Mouse (Mus musculus) urinary bladder, adult 2 months (tissue): ENCODE results near the gene Vsir. TPM values are rescaled to one million over a fixed set of nuclear protein-coding genes. Genes with fewer than 3 reads are reported as not detected.
A peak's percentile ranks its signal among the peaks of the same experiment; 100 is the strongest.

Experiments
- DNase-seq: peaks from one replicate; pipeline ENCODE4 v3.0.0; 2022; ENCODE audit warnings: low spot score
- polyA plus RNA-seq: library from polyadenylated mRNA; depleted of rRNA; stranded (reverse); fragments of >200 nt; gene quantifications from 2 replicates; pipeline ENCODE4 v1.2.3, GENCODE M21; 2012; rRNA removed

Vsir gene
- 32.9 and 42.9 TPM in 2 replicates for polyA plus RNA-seq

DNA sequence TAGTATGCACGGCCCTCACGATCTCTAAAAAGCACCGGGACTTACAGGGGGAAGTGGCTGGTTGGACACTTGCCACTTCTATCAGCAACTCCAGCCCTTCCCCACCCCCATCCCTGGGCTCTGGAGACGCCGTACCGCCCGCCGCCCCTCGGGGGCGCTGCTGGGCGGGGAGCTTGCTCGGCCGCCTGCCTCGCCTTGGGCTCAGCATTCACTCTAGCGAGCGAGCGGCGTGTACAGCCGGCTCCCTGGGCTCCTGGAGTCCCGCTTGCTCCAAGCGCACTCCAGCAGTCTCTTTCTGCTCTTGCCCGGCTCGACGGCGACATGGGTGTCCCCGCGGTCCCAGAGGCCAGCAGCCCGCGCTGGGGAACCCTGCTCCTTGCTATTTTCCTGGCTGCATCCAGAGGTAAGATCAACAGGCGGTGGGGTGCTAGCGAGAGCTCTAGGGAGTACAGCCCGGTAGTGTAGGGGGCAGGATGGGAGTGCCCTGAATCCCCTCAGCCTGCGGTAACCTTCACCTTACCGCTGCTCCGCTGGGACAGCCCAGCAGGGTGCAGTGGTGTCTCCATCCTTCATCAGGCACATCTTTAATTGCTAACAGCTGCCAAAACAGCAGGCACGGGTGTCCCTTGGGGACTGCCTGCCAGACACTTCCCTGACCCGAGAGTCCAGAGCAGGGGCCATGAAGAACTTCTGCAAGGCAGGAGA is at the start of gene Vsir:
Gene Vsir (plus strand): TSS at position 151 of the 705 bp plus-strand sequence.
- peak; percentile 83 for DNase-seq

DNA sequence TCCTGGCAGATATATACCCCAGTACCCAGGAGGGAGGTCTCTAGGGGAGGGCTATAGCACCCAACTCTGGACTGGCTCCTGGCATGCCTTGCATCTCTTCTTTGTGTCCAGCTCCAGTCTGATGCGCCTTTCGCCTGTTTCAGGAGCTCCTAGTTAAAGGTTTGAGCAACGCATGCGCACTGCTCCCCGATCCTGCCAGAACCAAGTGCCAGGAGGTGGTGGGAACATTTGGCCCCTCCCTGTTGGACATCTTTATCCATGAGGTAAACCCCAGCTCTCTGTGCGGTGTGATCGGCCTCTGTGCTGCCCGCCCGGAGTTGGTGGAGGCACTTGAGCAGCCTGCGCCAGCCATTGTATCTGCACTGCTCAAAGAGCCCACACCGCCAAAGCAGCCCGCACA is 47.0 kb upstream of the Vsir start:
- DNase-seq, result no peak

DNA sequence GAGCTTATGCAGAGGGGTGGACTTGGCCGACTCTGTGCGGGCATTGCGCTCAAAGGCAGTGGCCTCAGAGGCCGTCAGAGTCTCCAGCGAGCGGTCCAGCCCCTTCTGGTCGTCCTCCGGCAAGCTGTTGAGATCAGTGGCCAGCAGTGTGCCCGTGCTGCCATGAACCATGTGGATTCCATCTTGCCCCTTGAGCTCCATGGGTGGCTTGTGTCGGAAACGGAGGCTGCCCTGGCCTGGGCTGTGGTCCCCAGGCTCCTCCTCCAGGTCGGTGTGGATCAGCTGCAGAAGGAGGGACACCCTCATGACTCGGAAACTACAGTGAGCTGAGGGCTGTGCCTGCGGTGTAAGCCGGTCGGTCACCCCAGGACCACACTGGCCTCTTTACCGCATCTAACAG is 43.2 kb upstream of the Vsir start:
- no peak for DNase-seq

DNA sequence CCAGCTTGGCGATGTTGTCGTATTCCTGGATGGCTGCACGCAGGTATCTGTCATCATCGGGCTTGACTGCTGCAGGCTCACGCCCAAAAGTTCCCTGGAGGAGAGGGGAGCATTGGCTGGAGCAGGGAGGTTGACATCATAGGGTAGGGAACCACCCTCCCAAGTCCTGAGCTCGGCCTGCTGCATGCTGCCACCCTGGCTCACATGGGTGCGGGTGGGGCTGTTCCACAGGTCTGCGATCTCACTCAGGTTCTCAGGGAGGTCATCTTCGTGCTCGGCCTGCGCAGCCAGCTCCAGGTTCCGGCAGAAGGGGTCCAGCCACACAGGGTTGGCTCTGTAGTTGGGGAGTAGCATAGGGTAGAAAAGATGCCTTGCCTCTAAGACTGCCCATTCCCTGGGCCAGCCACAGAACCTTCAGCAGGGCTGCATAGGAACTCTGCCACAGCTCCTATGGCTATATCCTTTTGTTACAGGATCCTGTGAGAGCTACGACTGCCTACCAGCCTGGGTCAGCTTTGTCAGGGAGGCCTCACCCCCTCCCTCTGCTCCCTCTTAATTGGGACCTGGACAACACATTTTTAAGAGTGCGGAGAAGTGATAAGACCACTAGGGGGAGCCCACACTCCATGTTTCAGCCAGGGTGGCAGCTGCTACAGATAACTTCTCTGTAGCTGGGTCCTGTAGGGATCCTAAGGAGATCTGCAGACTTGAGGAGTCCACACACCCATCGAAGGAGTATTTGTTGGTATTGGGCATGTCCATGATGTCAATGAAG is 41.6 kb upstream of the Vsir start:
- DNase-seq, result no peak

DNA sequence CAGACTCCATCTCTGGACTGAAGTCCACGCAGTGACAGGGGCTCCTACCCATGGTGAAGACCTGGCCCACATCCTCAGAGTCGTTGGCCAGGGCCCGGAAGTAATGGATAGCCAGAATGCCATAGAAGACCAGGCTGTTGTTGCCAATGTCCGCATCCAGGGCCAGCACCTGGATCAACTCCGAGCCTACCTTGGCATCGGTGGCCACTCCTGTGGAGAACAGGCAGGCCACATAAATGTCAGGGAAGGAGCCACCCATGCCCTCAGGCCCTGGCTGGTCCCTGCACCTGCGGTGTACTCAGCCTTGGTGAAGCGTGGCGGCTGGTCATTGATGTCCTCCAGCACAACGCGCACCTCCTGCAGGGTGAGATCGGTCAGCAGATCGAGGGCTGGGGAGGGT is 36.0 kb upstream of the Vsir start:
- no peak for DNase-seq

DNA sequence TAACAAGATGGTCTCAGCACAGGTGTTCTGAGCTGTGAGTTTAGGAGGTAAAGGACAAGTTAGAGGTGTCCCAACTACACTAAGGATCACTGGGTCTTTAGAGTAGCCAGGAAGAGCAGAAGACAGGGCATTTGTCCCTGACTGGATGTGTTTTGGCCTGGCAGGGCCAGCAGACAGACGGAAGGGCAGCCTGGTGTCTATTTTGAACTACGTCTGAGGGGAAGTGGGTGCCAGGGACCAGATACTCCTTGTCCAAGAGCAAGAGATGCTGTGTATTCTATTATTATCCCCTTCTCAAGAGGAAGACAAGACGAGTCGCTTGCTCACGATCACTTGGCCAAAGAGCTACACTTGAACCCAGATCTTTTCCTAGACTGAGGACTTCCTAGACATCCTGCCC is 33.0 kb upstream of the Vsir start:
- DNase-seq, result no peak

DNA sequence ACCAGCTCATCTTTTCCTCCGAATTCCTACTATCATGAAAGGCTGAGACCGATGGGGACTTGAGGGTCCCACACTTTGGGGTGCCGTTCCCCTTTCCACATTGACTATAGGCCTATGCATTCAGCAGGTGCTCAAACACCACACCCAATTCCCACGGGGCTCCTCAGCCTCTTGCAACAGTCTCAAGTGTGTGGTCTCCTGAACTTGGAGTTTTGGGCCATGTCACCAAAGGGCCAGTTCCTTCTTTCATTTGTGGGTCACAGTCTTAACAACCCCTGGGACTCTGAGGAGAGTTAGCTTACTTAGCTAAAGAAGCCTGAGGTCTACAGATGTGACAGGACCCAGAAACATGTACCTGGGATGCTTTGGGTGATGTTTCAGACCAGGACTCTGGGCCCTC is 30.5 kb upstream of the Vsir start:
- DNase-seq, result no peak

DNA sequence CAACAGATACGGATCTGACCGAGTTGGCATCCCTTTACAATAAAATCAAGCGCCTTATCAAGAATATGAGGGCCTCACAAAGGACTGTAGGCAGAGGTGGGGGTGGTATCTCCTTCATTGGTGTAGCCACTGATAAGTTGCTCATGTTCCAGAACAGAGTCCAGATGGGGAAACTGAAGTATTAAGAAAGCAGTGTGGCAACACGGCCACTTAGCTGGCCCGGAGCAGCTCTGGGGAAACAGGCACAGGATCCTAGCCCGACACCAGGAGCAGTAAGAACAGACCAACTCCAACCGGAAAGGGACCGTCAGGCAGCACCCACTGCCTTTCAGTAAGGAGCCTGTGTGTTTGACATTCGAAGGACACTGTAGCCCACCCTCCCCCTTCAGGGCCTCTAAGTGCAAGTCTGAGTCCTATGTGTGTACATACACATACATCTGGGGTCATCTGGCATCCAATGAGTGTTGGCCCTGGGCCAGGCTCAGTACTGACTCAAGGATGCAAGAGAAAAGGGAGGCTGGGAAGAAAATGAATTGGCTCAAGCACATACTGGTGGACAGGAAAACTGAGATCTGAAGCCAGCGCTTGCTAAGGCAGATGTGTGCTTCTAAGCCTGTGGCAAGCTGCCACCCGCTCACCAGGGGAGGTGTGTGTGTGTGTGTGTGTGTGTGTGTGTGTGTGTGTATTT is 17.5 kb upstream of the Vsir start:
- no peak for DNase-seq

DNA sequence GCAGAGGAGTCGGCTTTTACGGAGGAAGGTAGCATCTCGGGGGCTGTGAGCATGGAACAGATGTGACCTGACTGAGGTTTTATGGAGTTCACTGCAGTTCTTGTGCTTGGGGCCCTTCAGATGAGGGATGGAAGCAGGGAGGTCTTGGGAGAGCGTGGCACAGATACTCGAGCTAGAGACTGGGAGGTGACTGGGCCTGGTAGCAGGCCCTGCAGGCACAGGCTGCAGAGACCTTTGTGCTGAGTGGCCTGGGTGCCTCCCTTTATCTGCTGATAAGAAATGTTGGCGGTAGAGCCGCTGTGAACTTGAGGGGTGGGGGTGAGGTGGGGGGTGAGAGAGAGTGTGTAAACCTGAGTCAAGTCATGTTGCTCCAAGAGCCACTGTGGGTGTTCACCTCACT is 12.1 kb upstream of the Vsir start:
- DNase-seq, result no peak

DNA sequence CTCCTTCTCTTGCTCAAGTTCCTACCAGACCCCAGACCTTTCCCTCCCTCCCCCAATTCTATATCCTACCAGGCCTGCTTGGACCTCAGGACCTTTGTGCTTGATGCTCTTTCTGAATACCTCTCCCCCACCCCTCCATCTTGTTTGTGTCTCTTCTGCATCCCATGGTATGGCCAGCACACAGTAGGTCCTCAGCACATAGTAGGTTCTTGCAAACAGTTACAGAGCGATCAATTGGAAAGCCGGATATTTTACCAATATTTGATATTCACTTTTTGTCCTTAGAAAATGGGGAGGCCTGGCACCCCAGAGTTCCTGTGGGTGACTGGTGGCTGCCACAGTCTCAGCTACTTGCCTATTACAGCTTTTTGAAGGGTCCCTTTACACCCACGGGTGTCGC is 11.6 kb upstream of the Vsir start:
- DNase-seq, result no peak

DNA sequence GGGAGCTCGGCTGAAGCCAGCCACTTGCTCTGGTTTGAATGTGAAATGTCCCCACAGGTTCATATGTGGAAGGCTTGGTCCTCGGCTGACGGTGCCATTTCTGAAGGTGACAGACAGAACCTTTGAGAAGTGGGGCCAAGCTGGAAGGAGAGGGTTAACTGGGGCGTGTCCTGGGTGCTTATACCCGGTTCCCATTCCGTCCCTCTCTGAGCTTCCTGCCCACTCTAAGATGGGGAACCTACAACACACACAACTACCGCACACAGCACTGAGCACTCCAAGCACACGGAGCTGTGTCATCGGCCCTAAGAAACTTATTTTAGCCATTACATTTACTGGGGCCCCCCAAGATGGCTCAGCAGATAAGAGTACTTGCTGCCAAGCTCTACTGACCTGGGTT is 5.1 kb upstream of the Vsir start:
- no peak for DNase-seq

DNA sequence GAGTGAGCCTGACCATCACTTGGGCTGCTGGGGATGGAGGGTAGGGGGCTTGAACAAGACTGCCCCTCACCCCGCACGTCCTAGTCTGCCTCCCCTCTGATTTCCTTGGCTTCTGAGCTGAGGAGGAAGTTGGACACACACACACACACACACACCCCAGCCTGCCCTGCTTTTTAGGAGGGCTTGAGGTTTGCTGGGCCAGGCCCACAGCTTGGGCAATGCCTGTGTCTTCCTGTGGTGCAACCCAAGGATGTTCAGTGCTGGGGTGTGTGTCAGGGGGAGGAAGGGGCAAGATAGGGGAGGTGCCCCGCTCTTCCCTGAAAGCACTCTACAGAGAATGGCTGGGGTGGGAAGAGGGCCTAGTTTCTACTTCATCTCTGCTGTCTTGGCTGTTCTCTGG is 2.5 kb upstream of the Vsir start:
- no peak for DNase-seq

DNA sequence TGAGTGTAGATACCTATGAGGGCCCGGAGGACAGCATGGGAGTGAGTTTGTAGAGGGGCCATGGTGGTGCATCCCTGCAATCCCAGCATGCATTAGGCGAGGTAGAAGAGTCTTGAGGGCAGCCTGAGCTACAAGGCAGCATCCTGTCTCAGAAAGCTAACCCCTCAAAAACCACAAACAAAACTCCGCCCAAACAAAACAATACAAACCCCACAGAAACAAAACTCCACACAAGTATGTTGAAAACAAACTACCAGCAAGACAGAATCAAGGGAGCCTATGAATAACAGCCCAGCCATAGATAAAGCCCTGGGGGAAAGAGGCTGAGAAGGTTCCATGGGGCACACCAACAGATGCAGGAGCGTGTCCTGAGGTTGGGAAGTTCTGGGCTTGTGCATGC is 595 bp upstream of the Vsir start:
- DNase-seq, result no peak

DNA sequence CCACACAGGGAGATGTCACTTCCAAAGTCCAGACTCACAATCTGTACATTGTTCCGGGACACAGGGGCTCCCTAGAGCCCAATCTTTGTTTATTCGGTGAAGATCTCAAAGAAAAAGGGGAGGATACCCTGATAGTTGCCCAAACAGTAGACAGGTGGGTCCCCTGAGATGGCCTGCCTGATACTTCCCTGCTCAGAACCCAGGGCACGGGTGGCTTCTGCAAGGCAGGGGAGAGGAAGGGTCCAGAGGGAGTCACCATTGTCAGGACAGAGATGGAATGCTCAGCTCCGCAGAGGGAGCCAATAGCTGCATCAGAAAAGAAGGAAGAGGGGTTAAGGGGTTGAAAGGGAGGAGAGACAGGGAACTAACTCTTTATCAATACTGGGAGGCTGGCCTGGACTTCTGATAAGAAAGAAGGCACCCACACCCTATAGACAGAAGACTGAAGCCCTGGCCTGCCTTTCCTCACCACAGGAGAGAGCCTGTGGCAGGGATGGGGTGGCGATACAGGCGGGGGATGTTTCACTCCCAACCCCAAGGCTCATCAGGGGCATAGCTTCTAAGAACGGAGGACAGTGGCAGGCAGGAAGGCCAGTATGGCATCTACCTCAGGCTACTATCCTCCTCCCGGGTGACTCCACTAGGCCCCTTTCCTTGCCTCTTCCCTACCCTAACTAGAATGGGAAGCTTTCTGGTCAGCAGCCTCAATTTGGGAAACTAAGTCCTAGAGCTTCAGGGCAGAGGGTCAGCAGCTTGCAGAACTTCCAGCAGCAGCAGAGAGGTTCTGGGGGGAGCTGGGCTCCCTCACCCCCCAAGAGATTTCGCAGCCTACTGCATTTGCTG is 1.3 kb downstream of the Vsir start:
- no peak for DNase-seq

DNA sequence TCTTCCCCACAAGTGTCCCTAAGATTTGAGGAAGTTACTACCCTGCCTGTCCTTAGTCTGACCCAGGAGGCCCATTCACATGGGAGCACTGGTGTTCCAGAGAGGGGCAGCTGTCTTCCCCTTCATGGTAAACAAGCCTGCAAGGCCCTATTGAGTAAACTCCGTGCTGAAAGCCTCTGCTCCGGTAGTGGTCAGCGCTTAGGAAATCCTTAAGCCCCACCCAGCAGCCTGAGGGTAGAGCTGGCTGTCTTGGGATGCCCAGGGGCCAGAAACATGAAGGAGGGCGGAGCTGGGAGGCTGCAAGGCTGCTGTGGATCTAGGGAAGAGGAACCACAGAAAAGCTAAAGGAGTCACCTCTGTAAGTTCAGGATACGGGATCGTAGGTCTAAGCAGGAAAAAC is 2.4 kb downstream of the Vsir start:
- no peak for DNase-seq

DNA sequence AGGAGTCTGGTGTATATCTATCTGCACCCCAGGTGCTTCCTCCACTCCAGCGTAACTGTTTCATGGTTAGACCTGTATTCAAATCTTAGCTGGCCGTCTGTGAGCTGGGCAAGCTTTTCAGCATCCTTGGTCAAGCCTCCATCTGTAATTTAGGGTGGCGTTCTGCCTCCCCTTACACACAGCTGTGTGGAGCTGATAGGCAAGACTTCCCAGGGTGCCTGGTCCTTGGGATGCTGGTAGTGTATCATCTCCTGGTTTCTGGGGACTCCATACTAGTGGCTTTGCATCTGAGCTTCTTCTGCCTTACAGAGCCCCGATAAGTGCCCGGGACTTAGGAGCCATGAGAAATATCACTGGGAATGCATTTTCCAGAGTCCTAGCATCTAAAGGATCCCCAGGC is 3.0 kb downstream of the Vsir start:
- DNase-seq, result no peak

DNA sequence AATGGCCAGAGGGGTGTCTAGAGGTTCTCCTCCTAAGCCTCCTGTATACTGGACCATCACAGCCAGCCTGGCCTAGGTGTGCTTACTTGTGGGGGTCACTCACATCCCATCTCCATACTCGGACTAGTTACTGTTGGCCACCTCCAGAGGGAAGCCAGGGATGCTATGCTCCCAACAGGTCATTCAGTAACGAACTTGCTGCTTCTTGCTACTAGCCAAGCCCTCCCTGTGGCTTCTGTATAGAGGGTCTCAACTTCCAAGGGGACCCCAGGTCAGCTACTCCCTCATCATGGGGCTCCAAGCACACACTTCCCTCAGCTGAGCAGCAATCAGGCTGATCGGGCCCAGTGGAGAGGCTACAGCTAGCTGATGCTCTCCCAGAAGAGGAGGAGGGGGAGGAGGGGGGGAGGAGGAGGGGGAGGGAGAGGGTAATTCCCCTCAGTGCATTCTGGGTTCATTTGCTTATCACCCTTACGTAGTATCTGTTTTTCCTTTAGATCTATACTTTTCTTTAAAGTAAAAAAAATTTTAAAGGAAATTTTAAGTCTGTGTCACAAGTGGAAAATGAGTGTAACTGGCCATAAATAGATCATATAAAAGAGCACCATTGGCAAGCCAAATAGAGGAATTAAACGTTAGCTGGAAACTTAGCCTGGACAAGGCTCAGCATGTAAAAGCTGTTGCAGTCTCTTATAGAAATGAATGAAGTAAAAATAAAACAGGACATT is 3.6 kb downstream of the Vsir start:
- DNase-seq, result no peak

DNA sequence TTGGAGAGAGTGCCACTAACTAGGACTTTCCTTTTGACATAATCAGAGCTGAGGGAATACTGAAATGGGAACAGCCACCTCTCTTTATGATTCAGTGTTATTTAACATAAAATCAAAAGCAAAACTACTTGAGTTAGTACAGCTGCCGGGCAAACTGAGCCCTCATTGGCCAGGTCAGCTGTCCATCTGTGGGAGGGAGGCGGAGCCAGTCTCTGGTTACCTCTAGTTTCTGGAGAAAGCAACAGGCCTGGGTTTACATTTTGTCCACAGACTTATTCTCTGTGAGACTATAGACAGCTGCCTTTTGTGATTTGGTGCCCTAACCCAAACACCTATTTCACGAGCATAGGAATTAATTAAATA is 4.1 kb downstream of the Vsir start:
- DNase-seq, result peak; percentile 89

DNA sequence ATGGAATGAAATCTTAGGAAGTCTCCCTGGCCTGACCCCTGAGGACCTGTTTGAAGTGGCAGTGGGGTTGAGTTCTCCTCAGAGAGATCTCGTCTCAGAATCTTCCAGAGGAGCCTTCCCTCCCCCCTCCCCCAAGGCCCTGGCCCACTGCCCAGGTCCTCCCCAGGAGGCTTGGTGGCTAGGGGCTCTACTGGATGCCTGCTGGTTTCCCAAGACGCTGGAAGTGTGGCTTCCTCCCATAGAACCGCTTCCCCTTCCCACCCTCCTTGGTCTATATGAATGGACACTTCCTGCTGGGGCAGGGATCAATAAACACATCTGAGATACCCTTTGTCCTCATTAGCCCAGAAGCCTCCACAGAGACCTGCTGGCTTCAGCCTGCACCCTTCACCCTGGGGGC is 4.6 kb downstream of the Vsir start:
- no peak for DNase-seq

DNA sequence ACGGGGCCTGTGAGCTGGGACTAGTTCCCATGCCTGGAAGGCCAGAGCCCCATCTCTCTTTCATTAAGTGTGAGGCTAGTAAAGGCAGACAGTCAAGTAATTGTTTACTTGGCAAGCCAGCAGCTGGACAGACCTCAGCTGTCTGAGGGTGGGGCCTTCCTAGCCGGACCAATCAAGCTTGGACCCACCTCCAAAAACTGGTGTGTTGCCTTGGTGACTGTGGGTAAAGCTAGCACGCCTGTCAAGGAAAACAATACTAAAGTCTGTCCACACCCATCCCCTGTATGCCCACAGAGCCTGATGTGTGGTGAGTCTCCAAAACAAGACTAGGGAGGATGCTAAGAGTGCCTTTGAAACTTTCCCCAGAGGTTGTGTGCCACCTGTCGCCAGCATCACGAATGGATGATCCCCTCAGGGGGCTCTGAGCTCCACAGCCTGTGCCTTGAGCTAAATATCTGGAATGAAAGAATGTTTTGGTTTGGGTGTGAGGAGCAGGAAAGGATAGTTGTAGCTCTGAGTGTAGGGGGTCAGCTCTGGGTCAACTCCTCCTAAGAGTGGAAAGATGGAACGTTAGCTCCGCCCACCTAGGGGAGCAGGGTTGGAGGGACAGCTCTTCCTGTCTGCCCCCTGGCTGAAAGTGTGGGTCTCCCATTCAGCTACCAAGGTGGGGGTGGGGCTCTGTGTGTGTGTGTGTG is 5.3 kb downstream of the Vsir start:
- no peak for DNase-seq
